Mouse (Mus musculus) myocyte (in vitro differentiated cells): Measurements from ENCODE around the gene Usp48.

Source experiments
- CEBPB ChIP-seq: IDR thresholded peaks from 2 replicates; pipeline ENCODE4 v1.6.1; 2011; ENCODE audit warnings: mild to moderate bottlenecking, moderate library complexity; ENCODE audit not compliant: poor library complexity, insufficient read depth, severe bottlenecking
- E2F4 ChIP-seq: IDR thresholded peaks from one replicate; pipeline ENCODE4 v1.6.1; 2011; ENCODE audit warnings: mild to moderate bottlenecking, control low read depth, moderate library complexity; ENCODE audit not compliant: insufficient read depth
- MAX ChIP-seq: IDR thresholded peaks from one replicate; pipeline ENCODE4 v1.6.1; 2011; ENCODE audit warnings: low read depth, mild to moderate bottlenecking, control low read depth
- MYOD1 ChIP-seq, 3 experiments: IDR thresholded peaks; one replicate each; pipeline ENCODE4 v1.6.1; 2011; ENCODE audit warnings: control low read depth in 2 of 3, low read depth in 2 of 3, mild to moderate bottlenecking in 2 of 3, moderate library complexity in 1 of 3; ENCODE audit not compliant: insufficient read length in 2 of 3, control insufficient read depth in 1 of 3
- MYOG ChIP-seq, 3 experiments: IDR thresholded peaks; one replicate each; pipeline ENCODE4 v1.6.1; 2011; ENCODE audit warnings: control low read depth in 2 of 3, low read depth in 2 of 3, mild to moderate bottlenecking in 2 of 3; ENCODE audit not compliant: insufficient read length in 2 of 3, control insufficient read depth in 1 of 3, insufficient read depth in 1 of 3
- POLR2A ChIP-seq: IDR thresholded peaks from one replicate; pipeline ENCODE4 v1.6.1; 2011; ENCODE audit warnings: low read depth, mild to moderate bottlenecking, control low read depth, moderate library complexity; ENCODE audit not compliant: insufficient read length
- POLR2AphosphoS2 ChIP-seq: IDR thresholded peaks from one replicate; pipeline ENCODE4 v1.6.1; 2011; ENCODE audit warnings: low read depth, control low read depth; ENCODE audit not compliant: insufficient read length
- REST ChIP-seq: IDR thresholded peaks from one replicate; pipeline ENCODE4 v1.6.1; 2011; ENCODE audit warnings: mild to moderate bottlenecking, control low read depth, moderate library complexity; ENCODE audit not compliant: insufficient read depth, insufficient read length
- SRF ChIP-seq: IDR thresholded peaks from one replicate; pipeline ENCODE4 v1.6.1; 2011; ENCODE audit warnings: low read depth; ENCODE audit not compliant: control insufficient read depth, insufficient read length
- USF1 ChIP-seq: IDR thresholded peaks from one replicate; pipeline ENCODE4 v1.6.1; 2011; ENCODE audit warnings: low read depth, mild to moderate bottlenecking, control low read depth, moderate library complexity

DNA sequence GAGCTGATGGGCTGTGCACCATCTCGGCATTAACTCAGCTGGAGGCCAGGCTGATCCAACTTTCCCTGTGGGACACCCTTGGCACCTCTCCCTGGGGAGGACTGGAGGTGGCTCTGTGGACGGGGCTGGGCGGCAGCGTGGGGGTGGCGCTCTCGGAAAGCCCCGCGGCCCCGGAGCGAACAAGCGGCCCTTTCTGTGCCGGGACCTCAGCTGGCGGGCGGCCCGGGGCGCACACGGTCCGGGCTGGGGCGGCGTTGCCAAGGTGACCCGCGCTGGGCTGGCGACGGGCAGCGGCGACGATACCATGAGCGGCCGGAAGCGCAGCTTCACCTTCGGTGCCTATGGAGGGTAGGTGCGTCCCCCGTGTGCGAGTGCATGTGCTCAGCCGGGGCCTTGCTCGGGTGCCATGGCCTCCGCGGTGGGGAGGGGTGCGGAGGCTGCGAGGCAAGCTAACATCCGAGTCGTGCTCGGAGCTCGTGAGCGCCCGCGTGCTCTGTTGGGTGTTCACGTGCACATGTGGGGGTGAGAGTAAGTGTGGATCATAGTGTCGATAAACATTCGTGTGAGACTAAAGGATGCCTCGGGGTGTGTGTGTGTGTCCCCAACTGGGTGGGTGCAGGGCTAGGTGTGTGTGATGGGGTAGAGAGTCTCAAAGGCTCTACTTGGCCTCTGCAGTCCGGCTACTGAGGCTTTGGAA, 88.0 kb downstream of the Usp48 start:
- no peak for TF ChIP-seq POLR2A
- TF ChIP-seq E2F4 = no peak
- no peak for TF ChIP-seq MAX
- no peak for TF ChIP-seq POLR2AphosphoS2
- no peak for TF ChIP-seq REST
- no peak for TF ChIP-seq MYOG (IDR thresholded peaks at IDR 0.05; ENCODE audit: control insufficient read depth in 1 of 3, insufficient read depth in 1 of 3, insufficient read length in 2 of 3, low read depth in 2 of 3)
- TF ChIP-seq CEBPB = no peak
- no peak for TF ChIP-seq MYOD1 (IDR thresholded peaks at IDR 0.05; ENCODE audit: control insufficient read depth in 1 of 3, insufficient read length in 2 of 3, low read depth in 2 of 3)
- no peak for TF ChIP-seq SRF
- no peak for TF ChIP-seq USF1
